Mouse (Mus musculus) R1 (cell line): ENCODE results near the gene Dlk1.

ENCODE experiments used
- DNase-seq: peaks from one replicate; pipeline ENCODE4 v3.0.0-alpha.2; 2018; ENCODE audit warnings: low read depth, low spot score

Dlk1 gene

DNA sequence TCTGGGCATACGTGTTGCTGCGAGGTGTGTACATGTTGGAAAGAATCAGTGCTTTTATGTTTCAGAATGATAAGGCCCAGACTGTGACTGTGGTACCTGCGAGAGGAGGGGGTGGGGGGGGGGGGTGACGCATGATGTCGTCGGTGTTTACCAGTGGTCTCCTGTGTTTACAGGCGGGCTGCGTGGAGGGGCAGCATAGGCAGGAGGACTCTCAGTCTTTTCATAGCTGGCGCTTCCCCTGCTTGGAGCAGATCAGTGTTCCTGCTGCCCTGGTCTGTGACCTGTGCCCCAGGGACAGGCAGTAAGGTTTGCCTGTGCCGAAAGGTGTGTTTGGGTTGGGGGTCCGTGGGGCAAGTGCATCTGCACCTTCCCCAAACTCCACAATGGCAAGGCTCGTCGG, at the start of gene Dlk1:
TSS of gene Dlk1 (plus strand) at position 232 of the 400 bp plus-strand sequence.
- DNase-seq: no peak

DNA sequence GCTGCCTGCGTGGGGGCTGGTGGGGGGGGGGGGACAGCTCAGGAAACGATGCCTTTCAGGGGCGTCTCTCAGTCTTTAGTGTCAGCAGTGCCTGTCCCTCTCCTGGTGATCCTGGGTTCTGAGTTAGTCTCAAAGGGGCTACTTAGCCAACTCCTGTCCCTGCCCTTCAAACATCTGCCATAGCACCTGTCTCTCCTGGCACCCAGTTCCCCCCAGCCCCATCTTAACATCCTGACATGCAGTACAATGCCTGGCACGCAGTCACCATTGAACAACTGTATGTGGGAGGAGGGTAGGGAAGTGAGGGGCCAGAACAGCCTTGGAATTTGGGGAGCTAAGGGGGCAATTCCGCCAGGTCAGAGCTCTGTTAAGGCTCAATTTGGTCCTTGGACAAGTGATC, 49.7 kb upstream of the Dlk1 start:
- DNase-seq: no peak

- DNase-seq: no peak
These were observed 48.9 kb upstream of the Dlk1 start for GRCm38 (mm10) chr12:109403752-109404151.

- DNase-seq: no peak
These were observed 46.6 kb upstream of the Dlk1 start for GRCm38 (mm10) chr12:109406018-109406417.

DNA sequence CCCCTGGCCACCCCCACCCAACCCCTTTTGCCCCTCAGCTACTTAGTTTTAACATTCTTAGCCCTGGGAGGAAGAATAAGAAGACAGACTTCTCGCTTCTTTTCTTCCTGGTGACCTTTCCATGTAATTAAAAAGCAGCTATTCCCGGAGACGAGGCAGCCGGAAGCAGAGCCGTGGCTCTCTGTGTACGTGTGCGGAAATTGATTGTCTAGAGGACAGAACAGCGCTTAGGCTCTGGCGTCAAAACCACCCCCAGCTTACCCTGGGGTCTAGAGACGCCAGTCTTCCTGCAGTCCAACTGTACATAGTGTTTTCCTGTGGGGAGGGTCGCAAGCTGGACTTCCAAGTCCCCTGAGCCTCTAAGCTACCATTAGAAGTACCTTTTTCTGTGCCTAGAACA, 41.9 kb upstream of the Dlk1 start:
- no peak for DNase-seq

- no peak for DNase-seq
These were observed 41.2 kb upstream of the Dlk1 start for GRCm38 (mm10) chr12:109411172-109412070.

- DNase-seq: no peak
These were observed 40.6 kb upstream of the Dlk1 start for GRCm38 (mm10) chr12:109412071-109412440.

DNA sequence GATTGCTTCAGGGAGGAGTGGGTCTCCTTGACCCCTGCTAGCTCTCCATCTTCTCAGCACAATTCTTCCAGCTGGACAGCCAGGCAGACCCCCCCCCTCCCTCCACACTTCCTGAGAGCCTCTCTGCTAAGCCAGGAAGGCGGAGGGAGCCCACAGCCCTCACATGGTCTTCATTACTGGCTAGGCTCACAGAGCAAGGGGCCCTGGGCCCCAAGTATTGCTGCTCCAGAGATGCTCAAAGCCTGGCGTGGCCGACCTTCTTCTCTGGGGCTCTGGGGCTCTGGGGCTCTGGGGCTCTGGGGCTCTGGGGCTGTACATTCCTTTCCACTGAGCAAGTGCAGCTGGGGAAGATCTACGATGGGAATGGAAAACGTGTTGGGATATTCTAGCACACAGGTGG, 39.9 kb upstream of the Dlk1 start:
- no peak for DNase-seq

- no peak for DNase-seq
These were observed 39.3 kb upstream of the Dlk1 start for GRCm38 (mm10) chr12:109413321-109413720.

DNA sequence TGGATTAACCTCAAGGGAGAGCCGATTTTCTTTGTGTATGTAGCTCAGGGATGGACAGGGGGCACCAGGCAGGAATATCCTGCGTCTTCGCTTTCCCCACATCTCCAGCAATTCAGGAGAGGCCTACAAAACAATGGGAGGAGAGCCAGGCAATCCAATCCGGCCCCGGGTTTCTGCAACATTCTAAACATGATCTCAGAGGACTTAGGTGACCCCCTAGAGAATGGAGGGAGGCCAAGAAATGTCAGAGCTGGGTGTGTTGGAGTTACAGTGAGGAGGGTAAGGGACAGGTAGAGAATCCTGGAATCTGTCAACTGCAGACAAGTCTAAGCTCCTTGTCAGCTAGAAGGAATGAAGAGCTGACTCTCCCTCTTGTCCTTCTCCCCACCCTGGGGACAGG, 35.9 kb upstream of the Dlk1 start:
- no peak for DNase-seq

- no peak for DNase-seq
These were observed 35.0 kb upstream of the Dlk1 start for GRCm38 (mm10) chr12:109417476-109418201.

GRCm38 (mm10) chr12:109420006-109420405, 32.6 kb upstream of the Dlk1 start:
- DNase-seq: no peak

GRCm38 (mm10) chr12:109423163-109423562, 29.5 kb upstream of the Dlk1 start:
- DNase-seq: no peak

- DNase-seq: no peak
These were observed 28.8 kb upstream of the Dlk1 start for GRCm38 (mm10) chr12:109423716-109424429.

DNA sequence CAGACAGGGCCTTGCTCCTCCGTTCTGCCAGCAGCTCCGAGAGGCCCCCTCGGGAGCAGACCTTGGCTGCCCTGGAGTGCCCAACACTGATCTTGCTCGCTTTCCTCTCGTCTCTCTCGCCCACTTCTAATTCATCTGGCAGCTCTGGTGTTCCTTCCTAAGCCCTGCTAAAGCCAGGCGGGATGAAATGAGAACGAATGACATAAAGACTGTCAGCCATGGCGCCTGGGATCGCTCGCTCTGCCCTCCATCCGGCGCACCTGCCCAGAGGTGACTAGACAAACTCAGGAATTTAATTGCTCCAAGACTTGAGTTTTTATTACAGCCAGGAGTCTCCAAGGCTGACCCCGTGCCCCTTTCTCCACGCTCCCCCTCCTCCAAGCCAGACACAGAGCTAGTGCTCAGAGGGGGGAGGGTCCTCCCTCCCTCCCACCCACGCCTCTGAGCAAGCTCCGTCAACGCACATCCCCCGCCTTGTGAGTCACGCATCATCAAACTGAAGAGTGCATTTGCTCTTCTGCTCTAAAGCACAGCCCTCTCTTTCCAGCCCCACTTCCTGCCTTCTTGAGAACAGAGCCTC, 27.8 kb upstream of the Dlk1 start:
- DNase-seq: no peak

DNA sequence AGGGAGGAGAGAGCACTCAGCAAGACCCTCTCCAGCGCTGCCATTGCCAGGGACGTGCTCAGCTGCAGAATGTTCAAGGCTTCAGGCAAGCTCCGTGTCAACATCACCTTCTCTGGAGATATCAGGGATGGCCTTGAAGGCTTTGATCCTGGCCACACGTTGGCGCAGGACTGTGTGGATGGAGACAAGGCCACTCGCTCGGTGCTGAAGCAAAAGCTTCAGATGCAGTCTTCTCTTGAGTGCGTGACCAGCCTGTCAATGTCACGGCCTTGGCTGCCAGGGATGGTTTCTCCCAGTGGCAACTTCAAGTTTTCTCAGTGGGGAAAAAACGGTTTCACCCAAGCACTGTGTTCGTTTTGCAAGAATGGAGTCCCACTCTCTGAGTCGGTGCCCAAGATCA, 26.6 kb upstream of the Dlk1 start:
- no peak for DNase-seq

DNA sequence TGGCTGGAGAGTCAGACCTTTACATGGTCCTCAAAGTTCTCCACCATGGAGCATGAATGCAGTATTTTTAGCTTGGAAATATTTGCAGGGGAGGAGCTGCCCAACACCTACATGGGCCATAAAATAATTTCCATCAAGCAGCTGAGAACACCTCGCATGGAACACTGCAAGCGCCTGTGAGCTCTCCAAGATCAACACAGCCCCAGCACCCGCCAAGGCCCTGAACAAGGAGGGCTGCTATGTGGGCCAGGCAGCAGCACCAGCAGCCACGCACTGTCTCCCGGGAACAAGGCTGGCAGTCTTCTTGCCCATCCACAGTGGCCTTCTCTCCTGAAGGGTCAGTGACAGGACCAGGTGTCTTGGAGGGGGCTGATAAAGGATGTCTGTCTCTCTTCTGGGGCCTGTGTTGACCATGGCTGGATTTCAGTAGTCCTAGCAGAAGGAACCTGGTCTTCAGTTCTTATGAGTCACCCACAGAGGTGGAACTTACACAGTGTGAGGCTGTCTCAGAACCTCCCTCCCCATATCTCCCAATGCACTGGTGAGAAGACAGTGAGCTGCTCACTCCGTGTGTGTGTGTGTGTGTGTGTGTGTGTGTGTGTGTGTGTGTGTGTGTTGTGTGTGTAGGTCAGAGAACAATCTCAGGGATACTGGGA, 20.0 kb upstream of the Dlk1 start:
- DNase-seq: no peak

DNA sequence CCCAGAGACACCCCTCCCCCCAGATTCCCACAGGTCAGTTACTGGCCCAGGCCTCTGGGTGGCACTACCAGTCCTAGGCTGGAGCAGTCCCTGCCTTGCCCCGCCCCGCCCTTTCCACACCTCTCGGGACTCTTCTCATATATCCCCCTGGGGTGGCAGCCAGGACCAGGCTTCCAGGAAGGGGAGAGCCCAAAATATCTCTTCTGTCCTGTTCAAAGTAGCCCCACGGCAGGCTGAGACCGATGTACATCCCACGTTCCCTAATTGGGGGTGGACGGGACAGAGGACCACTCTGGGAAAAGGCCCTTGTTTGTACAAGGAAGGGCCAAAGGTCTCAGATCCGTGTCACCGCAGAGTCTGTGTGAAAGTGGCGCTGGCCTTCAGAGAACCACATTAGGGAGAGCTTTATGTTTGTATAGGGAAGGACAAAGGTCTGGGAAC, 16.2 kb upstream of the Dlk1 start:
- DNase-seq: peak; percentile 46

GRCm38 (mm10) chr12:109436852-109437251, 15.8 kb upstream of the Dlk1 start:
- no peak for DNase-seq

GRCm38 (mm10) chr12:109437559-109438350, 14.9 kb upstream of the Dlk1 start:
- peak; percentile 69 for DNase-seq

DNA sequence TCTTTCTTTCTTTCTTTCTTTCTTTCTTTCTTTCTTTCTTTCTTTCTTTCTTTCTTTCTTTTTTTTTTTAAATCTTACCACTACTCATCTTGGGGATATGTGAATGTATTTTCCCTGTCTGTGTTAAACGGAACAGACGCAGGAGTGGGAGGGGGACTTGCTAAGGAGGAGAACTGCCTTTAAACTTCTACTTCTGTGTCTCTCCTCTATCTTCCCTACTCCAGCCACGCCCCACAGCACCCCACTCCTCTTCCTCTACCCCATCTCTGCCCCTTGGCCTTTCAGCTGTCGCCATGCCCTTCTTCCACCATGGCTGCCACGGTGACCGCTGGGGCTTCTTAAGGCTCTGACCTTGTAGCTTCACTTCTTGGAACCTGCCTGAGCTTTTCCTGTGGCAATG, 14.2 kb upstream of the Dlk1 start:
- no peak for DNase-seq
